Mouse (Mus musculus): Measurements from ENCODE around the gene Prkca.

DNA sequence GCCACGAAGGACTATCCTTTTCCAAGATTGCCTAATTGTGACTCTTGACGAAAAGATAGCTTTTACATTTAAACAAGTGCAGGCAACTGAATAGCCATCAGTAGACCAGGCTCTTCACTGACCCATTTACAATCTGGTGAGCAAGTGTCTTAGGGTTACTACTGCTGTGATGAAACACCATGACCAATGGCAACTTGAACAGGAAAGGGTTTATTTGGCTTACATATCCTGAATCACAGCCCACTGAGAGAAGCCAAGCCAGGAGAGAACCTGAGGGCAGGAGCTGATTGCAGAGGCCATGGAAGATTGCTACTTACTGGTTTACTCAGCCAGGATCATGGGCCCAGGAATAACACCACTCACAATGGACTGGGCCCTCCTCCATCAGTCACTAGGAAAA lies 1.6 kb upstream of the Prkca start:
- TF ChIP-seq CTCF (IDR thresholded peaks at IDR 0.05; ENCODE audit: control insufficient read depth, insufficient read depth, insufficient replicate concordance, low read depth, low read length) (no peak), POLR2A (IDR thresholded peaks at IDR 0.05; ENCODE audit: control insufficient read depth, low read depth, low read length) (no peak)
